Mouse (Mus musculus) midbrain, embryonic 16.5 days (tissue): Measurements from ENCODE around the gene Dirc2. TPM values are rescaled to one million over a fixed set of nuclear protein-coding genes. Genes with fewer than 3 reads are reported as not detected.

Experiments used
- ATAC-seq: fragments of 200-750 bp; cut with Nextera tagmentation; 2 replicates; pipeline ENCODE4 v1.8.0; 2017; ENCODE audit warnings: moderate TSS enrichment
- H3K27ac ChIP-seq: fragments of 300-500 bp; sonication (generic); 2 replicates; pipeline ENCODE4 v1.5.1; 2014; ENCODE audit warnings: mild to moderate bottlenecking, low read length, mixed read lengths
- H3K27me3 ChIP-seq: fragments of 300-500 bp; sonication (generic); 2 replicates; pipeline ENCODE4 v1.6.1; 2014; ENCODE audit warnings: low read depth, low read length, mixed read lengths; ENCODE audit not compliant: control insufficient read depth, insufficient read depth
- H3K36me3 ChIP-seq: fragments of 300-500 bp; sonication (generic); 2 replicates; pipeline ENCODE4 v1.6.1; 2014; ENCODE audit warnings: mild to moderate bottlenecking, low read length, moderate library complexity, mixed read lengths; ENCODE audit not compliant: control insufficient read depth, insufficient read depth
- H3K4me1 ChIP-seq: fragments of 300-500 bp; sonication (generic); 2 replicates; pipeline ENCODE4 v1.6.1; 2014; ENCODE audit warnings: mild to moderate bottlenecking, low read length, mixed read lengths; ENCODE audit not compliant: control insufficient read depth, insufficient read depth
- H3K4me2 ChIP-seq: fragments of 300-500 bp; sonication (generic); 2 replicates; pipeline ENCODE4 v1.6.1; 2014; ENCODE audit warnings: mild to moderate bottlenecking, low read length, mixed read lengths
- H3K4me3 ChIP-seq: fragments of 300-500 bp; sonication (generic); 2 replicates; pipeline ENCODE4 v1.5.1; 2014; ENCODE audit warnings: low read depth, mild to moderate bottlenecking, low read length, moderate library complexity, mixed read lengths
- H3K9ac ChIP-seq: fragments of 300-500 bp; sonication (generic); 2 replicates; pipeline ENCODE4 v1.6.1; 2014; ENCODE audit warnings: low read depth, low read length, mixed read lengths
- H3K9me3 ChIP-seq: fragments of 300-500 bp; sonication (generic); replicated peaks from 2 replicates; pipeline ENCODE4 v1.6.1; 2014; ENCODE audit warnings: mild to moderate bottlenecking, low read length, mixed read lengths; ENCODE audit not compliant: control insufficient read depth, poor library complexity, severe bottlenecking
- WGBS: fragments of 180-500 bp; shearing (Covaris S2); extraction: QIAGEN DNeasy Blood & Tissue Kit; methylation state at CpG from one replicate; pipeline ENCODE4 v1.1.7; 2014; 5-methylcytosine and 5-hydroxymethylcytosine counted together
- polyA plus RNA-seq: library from polyadenylated mRNA; unstranded; fragments of >200 nt; fragmentation: Nextera tagmentation; extraction: Ambion mirVana; gene quantifications from 2 replicates; pipeline ENCODE4 v1.2.1, GENCODE M21; 2015

The Dirc2 gene
- polyA plus RNA-seq, 1 experiment from 2014 or later, result 32.0 TPM

DNA sequence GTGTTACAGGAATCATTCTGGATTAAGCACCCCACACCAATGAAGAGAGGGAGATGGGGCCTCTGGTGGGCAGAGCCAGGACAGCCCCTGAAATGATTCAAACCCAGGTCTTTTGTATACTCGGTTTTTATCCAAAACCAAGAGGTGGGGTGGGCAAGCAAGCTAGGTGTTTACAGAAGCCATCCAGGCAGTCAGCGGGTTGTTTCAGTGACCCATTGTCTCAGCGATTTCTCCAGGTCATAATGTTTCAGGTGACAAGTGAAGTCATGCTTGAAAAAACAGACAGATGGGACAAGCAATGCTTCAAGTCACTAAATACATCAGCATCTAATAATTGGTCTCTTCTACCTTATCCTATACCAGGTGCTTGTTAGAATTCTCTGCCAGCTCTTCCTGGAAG, 2.8 kb downstream of the Dirc2 start:
- peaks cover 20% of the 10 kb centered on the region for H3K4me1 ChIP-seq
- H3K27ac ChIP-seq, result no peak overlapping the region
- H3K4me2 ChIP-seq, result no peak overlapping the region
- no peaks in the 10 kb centered on the region for H3K27me3 ChIP-seq
- H3K9ac ChIP-seq, result no peak overlapping the region
- H3K36me3 ChIP-seq, result no peaks in the 10 kb centered on the region
- no peak for ATAC-seq
- WGBS, result 74% methylated on average over 3 of the region's 3 CpGs
- H3K4me3 ChIP-seq, result no peak overlapping the region
- H3K9me3 ChIP-seq, result no peaks in the 10 kb centered on the region

DNA sequence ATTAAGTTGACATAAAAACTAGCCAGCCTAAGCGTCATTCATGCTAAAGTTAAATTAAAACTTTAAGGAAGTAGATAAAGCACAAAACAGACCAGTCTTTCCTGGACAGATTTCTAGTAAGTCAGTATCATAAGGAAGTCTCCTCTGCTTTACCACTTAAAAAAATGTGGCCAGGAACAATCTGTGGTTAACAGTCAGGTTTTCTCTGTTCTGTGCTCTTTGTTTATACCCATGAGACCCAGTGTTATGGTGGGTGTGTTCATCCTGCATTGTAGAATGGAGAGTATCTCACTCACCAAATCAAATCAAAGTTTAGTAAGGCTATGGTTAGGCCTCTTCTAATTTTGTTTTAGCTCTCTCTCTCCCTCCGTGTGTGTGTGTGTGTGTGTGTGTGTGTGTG, 3.7 kb downstream of the Dirc2 start:
- Histone ChIP-seq H3K9ac (no peak overlapping the region), H3K4me3 (no peak overlapping the region), H3K36me3 (no peaks in the 10 kb centered on the region), H3K9me3 (no peaks in the 10 kb centered on the region), H3K27ac (no peak overlapping the region), H3K4me2 (no peak overlapping the region), H3K27me3 (no peaks in the 10 kb centered on the region), H3K4me1 (peaks cover 14% of the 10 kb centered on the region)
- 85% methylated on average over 2 of the region's 2 CpGs for WGBS
- ATAC-seq, result no peak

DNA sequence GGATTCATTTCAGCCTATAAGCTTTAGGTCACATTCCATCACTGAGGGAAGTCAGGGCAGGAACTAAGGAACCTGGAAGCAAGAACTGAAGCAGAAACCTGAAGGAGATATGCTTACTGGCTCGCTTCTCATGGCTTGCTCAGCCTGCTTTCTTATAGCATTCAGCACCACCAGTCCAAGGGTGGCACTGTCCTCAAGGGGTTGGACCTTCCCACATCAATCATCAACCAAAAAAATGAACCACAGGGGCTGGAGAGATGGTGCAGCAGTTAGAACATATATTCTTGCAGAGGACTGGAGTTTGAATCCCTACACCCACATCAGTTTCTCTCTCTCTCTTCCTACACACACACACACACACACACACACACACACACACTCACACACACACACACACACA, 4.2 kb downstream of the Dirc2 start:
- no peak for ATAC-seq
- Histone ChIP-seq H3K9me3 (no peaks in the 10 kb centered on the region), H3K27me3 (no peaks in the 10 kb centered on the region), H3K4me3 (no peak overlapping the region), H3K36me3 (no peaks in the 10 kb centered on the region), H3K9ac (no peak overlapping the region), H3K27ac (no peak overlapping the region), H3K4me2 (no peak overlapping the region), H3K4me1 (peaks cover 14% of the 10 kb centered on the region)
- WGBS, result 97% methylated on average over 1 of the region's 1 CpGs

DNA sequence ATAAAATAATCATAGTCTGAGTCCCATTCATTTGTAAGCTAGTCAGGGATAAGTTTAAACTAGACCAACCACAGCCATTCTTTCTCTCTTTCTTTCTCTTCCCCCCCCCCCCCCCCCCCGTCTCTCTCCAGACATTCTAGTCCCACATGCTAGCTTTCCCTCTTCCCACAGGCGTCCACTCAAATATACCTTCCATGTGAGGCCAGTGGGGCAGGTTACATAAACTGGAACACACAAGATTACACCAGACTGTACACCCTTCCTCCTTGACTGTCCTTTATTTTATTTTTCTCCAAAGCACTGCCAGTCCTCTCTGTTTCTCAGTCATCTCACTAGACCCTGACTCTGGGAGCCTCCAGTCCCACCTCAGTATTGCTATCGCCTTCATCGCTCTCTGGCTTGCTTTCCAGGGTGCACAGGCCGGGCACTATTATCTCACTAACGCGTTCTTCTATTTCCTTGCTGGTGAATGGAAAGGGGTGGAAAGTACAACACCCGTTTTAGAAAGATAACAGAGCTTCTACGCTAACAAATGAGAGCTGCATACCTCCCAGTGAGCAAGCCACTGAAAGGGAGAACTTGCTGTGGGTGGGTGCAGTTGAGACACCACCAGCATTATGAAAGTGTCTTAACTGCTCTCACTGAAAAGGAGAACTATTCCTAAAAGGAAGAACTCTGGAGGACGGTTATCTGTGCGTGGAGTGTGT, 5.4 kb downstream of the Dirc2 start:
- Histone ChIP-seq H3K9ac (no peak overlapping the region), H3K4me2 (no peak overlapping the region), H3K4me3 (no peak overlapping the region), H3K27me3 (no peaks in the 10 kb centered on the region), H3K9me3 (no peaks in the 10 kb centered on the region), H3K27ac (no peak overlapping the region), H3K36me3 (no peaks in the 10 kb centered on the region), H3K4me1 (peaks cover 14% of the 10 kb centered on the region)
- ATAC-seq, result no peak
- 82% methylated on average over 10 of the region's 11 CpGs for WGBS

DNA sequence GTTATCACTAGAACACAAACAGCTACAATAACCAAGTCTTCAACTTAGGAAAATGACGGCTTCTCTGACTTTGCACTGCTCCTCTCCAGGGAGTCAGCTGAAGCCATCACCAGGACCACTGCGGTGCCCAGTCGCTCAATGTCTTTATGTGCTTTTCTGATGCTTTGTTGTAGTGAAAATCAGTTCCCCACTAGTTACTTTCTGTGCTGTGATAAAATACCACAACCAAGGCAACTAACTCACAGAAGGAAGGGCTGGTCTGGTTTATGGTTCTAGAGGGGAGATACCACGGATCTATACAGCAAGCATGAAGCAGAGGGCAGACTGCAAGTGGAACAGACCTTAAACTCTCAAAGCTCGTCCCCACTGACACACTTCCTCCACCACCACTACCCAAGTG, 9.8 kb downstream of the Dirc2 start:
- Histone ChIP-seq H3K9ac (no peak overlapping the region), H3K4me3 (no peak overlapping the region), H3K4me1 (no peaks in the 10 kb centered on the region), H3K27ac (no peak overlapping the region), H3K36me3 (no peaks in the 10 kb centered on the region), H3K4me2 (no peak overlapping the region), H3K9me3 (no peaks in the 10 kb centered on the region), H3K27me3 (no peaks in the 10 kb centered on the region)
- 89% methylated on average over 5 of the region's 5 CpGs for WGBS
- ATAC-seq, result no peak

DNA sequence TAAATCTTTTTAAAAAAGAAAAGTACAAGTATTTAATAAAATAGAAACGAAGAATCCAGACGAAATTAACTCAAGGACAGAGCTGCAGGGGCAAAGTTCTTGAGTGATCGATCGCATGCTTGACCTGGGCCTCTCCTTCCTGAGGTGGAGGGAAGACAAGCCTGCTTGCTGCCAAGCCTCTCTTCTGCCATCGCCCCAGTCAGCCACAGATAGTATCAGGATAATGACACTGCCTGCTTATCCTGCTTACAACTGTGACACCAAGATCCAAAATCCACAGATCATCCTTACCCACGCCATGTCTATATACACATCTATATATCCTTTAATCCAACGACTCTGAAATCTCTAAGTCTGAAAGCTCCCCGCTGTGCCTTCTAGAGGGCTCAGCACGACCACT, 12.5 kb downstream of the Dirc2 start:
- Histone ChIP-seq H3K27me3 (no peaks in the 10 kb centered on the region), H3K4me1 (no peaks in the 10 kb centered on the region), H3K4me3 (no peak overlapping the region), H3K4me2 (no peak overlapping the region), H3K9me3 (no peaks in the 10 kb centered on the region), H3K36me3 (no peaks in the 10 kb centered on the region), H3K27ac (no peak overlapping the region), H3K9ac (no peak overlapping the region)
- 84% methylated on average over 9 of the region's 9 CpGs for WGBS
- ATAC-seq, result no peak

DNA sequence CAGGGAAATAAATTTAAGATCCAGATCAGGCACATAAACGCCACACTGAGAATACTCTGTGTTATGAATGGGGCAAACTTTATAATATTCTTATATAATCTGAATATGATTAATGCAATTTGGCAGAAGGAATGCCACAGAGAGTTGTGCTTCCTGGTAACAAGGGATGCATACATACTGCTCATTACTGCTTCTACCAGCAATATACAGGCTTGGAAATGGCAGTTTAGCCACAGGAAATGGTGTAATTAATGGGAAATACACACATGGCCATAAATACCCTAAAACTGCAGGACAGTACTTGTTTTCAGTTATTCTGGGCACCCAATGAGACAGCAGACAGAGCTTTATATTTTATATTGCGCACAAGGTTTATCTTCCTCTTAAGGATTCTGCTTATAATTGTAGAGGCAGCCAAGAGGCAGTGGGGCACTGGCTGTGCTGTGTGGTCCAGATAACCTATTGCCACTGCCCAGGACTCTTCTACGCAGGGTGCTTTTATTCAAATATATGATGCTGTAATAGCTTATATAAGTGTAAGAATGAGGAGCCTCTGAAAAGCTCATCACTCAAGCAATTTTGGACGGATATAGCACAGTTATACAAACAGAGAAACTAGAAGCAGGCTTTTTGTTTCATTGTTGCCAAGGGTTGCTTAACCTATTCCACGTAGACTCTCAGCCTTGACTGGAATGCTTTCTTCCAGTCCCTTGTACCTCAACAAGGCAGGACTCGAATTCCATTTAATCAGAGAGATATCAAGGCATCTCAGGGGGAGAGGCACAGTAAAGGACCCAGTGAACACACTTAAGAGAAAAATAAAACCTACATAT, 13.4 kb downstream of the Dirc2 start:
- no peaks in the 10 kb centered on the region for H3K4me1 ChIP-seq
- no peak overlapping the region for H3K4me2 ChIP-seq
- H3K9ac ChIP-seq, result no peak overlapping the region
- no peak for ATAC-seq
- 72% methylated on average over 6 of the region's 6 CpGs for WGBS
- no peaks in the 10 kb centered on the region for H3K27me3 ChIP-seq
- no peak overlapping the region for H3K4me3 ChIP-seq
- no peak overlapping the region for H3K27ac ChIP-seq
- no peaks in the 10 kb centered on the region for H3K9me3 ChIP-seq
- H3K36me3 ChIP-seq, result no peaks in the 10 kb centered on the region

DNA sequence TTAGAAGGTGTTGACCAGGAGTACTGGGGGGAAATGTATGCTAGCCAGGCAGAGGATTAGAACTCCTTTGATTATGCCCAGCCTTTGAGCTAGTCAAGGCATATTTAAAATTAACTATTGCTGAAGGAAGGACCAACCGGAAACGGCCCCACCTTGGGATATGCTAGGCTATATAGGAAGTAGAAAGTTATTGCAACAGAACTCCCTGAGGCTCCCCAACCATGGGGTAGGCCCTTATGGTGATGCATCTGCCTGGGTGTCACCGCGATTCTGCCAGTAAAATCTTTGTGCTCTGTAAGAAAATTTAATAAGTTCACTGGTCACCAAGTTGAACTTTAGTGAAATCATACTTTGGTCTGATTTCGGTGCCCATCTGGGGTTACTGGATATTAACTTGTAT, 15.2 kb downstream of the Dirc2 start:
- Histone ChIP-seq H3K9me3 (no peaks in the 10 kb centered on the region), H3K4me2 (no peak overlapping the region), H3K27me3 (no peaks in the 10 kb centered on the region), H3K4me1 (no peaks in the 10 kb centered on the region), H3K27ac (no peak overlapping the region), H3K4me3 (no peak overlapping the region), H3K36me3 (no peaks in the 10 kb centered on the region), H3K9ac (no peak overlapping the region)
- 94% methylated on average over 5 of the region's 5 CpGs for WGBS
- ATAC-seq, result no peak

DNA sequence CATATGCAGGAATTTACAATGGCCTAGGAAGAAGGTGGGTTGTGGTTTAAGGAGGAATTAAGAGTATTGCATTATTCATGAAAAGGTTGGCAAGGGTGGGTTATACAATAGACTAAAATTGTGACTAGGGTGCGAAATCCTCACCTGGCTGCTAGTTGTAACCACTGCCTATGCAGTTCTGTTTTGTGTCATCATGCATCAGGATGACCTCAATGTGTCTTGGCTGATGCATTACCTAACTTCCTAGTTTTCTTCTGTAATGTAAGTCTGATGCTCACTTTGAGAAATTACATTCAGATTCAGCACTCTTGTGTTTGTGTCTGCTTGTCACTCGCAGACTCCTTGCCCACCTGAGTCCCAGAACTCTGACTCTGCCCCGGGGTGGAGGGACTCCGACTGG, 17.3 kb downstream of the Dirc2 start:
- Histone ChIP-seq H3K4me1 (no peaks in the 10 kb centered on the region), H3K27ac (no peak overlapping the region), H3K9me3 (no peaks in the 10 kb centered on the region), H3K36me3 (no peaks in the 10 kb centered on the region), H3K4me3 (no peak overlapping the region), H3K4me2 (no peak overlapping the region), H3K27me3 (no peaks in the 10 kb centered on the region), H3K9ac (no peak overlapping the region)
- no peak for ATAC-seq
- 86% methylated on average over 4 of the region's 4 CpGs for WGBS
